Mouse (Mus musculus) hindlimb bud, embryonic 11.5 days (tissue): ENCODE results near the gene Tbx21.

Experiments used
- DNase-seq: peaks from one replicate; pipeline ENCODE4 v3.0.0-alpha.2; 2012; ENCODE audit warnings: low read depth, low spot score; ENCODE audit errors: extremely low spot score

The Tbx21 gene

DNA sequence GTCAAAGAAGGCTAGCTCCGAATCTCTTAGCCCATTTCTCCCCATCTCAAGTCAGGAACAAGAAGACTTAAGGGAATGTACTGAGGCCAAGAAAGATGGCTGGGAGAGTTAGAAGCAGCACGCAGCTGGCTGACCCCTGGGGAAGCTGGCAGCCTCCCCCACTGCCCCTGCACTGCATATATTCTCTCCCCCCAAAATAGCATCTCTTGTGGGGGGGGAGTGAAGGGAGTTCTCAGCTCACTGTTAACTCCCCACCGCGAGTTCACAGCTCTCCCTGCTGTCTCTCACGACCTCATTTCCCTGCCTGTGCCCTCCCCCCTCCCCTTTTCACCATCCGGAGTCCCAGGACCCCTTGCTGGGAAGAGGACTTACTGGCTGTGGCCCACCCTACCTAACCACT is 17.1 kb upstream of the Tbx21 start:
- no peak for DNase-seq

DNA sequence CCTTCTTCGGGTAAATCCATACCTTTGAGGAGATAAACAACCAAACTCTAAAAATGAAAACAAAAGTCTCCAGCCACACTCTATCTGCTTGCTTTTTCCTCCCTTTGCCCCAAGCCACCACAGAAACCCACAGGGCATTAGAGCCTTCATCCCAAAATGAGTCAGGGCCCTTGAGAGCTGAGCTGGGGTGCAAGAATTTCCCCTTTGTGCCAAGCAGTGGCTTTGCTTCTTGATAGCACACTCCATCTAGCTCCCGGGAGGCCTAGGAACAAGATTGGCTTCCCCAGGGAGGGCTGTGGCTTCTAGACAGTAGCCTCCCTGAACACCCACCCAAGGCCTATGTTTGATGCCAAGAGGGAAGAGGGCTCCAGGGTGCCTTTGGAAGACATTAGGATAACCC is 16.6 kb upstream of the Tbx21 start:
- DNase-seq: no peak

DNA sequence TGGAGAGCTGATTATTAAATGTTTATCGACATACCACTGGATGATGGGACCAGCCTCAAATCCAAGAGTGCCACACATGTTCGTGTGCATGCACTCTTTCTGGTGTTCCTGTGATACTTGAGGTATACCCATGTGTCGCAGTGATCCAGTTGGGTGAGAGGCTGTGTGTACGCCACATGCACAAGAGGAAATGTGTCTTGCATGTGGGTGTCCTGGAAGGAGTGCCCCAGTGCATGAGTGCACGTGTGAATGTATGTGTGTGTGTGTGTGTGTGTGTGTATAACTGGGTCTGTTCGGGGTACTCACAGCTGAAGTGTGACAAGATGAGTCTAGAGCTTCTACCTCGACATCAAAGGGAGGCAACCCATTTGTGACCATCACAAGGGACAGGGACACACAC is 15.2 kb upstream of the Tbx21 start:
- DNase-seq: no peak

DNA sequence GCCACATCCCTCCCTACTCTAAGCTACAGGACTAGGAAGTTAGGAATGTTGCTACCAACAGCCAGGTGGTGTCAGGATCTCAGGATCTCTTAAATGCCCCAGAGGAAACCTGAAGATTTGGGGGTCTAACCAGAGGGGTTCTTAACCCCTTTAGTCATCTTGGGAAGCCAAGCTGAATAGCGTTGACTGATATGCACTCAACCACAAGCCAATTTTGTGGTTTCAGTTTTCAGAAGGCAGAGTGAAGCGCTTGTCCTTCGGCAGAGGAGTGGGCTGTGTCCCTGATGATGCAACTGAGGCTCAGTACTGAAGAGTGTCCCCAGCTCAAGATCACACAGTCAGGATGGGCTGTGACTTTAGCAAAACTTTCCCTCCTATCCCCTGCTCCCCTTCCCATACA is 13.8 kb upstream of the Tbx21 start:
- no peak for DNase-seq

DNA sequence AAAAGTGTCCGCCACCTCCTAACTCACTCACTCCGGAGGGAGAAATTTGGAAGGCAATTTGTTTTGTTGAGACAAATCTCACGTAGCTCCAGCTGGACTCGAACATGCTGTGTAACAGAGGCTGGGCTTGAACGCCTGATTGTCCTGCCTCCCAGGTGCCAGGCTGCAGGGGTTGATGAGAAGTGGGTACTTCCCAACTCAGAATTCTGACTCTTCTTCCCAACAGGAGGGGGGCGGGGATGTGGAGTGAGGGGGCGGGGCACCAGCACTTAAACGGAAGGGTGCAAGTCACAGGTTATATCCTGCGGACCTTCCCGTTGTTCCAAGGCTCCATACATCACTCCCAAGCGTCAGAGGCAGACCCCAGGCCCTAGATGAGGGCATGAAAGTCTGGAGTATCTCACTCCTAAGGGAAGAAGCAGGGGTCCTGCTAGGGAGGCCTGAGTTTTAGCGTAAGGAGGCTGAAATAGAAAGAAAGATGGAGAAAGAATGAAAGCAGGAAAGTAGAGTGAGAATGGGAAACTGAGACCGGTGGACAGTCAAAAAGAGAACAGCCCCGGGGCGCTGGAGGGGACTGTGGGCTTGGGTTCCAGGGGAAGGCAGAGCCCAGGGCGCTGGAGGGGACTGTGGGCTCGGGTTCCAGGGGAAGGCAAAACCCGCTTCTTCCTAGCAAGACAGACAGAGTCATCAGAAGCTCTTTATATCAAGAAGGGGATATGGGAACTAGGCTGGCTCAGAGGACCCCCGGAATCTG is 12.5 kb upstream of the Tbx21 start:
- no peak for DNase-seq

DNA sequence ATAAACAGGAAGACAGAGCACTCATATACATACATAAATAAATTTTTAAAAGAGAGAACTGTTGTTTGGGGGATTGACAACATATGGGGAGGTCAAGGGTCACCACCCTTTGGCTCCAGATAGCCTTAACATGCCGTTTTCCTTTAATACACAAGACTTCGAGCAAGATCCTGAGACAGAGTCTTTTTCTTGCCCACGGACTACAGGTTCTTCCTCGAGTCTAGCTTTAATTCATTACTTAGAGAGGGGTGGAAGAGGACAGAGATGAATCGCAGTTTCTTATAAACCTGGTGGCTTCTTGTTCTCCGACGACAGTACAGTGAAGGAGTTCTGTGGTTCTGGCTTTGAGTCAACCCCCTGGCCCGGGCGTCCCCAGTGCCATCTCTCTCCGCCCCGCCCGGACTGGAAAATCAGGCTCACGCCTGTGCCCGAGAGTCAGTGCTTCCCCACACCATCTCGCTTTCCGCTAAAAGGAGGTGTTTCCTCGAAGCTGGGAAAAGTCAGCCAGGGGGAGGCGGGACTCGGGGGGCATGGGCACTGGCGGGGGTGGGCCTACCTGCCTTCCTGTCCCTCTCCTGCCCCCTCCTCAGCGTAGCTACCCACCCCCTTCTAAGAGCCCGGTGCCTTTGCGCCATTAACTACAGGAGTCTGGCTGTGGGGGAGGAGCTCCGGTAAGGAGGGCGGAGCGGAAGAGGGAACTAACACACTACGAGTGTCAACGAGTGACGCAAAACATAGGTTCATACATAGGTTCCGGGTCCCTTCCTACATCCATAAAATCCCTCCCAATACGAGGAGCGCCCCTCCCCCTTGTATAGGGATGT is 11.7 kb upstream of the Tbx21 start:
- no peak for DNase-seq

DNA sequence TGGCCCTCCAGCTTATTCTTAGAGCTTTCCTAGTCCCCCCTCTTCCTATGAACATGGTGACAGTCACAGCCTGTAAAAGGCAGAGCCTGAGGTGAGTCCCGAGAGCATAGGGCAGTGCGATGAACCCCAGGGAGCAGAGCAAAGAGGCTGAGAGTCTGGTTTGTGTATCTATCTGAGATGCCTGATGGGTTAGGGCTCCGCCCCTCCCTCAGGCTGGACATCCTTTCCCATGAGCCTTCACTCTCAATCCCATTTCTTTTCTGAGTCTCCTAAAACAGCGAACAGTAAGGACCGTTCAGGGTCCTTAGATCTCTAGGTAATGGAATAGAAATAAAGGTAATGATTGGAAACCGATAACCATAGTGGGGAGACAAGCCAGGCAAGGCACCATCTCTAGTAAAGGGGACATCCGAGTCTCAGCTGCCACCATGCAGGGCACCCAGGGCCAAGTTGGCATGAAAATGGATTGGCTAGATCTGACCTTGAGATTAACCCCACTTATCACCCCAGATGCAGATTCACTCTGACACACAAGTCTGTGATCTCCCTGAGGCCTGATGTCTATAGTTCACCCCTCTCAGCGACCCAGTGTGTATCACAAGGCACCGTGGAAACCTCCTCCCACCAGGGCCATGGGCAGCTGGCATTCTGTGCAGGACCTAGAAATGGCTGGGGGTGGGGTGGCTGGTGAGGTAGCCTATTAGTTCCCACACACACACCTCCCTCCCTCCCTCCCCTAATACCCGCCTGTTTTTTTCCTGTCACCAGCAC is 9.3 kb upstream of the Tbx21 start:
- DNase-seq: no peak

DNA sequence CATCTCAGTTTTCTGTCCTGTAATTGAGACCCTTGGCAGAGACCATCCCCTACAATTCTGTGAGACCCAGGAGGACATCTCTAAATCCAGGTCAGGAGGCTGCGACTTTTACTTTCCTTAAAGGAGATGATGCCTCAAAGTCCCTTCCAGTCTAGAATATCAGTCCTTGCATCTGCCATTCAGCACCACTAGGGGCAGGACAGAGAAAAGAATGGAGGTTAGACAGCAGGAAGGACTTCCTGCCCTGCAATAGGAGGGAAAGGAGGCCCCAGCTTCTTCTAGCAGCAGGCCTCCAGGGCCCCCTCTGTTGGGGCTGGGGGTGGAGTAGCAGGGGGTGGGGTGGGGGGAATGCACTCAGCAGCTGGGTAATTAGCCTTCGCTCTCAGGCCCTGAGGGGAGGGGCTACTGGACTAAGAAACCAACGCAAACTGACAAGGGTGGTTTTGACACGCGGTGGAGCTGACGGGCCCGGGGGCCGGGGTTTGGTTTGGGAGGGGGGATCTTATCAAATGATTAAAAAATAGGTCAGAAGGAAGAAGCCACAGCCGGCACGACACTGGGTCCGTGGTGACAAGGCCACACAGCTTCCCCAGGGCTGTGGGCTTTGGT is 8.3 kb upstream of the Tbx21 start:
- no peak for DNase-seq

DNA sequence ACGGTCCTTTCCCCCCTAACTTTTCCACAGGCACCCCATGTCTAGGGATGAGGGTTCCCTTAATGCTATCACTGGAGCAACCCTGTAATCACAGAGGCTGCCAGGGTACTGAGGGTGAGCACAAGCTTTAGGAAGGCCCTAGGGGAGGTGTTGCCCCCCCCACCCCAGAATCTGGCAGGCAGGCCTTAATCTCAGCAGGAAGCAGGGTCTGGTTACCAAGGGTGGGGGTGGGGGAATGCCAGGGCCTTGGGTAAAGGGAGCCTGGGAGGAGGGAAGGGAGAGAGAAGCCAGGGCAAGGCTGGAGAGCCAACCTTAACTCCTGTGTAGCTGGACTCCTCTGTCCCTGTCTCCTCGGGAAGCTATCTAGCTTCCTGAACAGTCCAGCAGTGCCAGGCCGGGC is 5.5 kb upstream of the Tbx21 start:
- DNase-seq: no peak

DNA sequence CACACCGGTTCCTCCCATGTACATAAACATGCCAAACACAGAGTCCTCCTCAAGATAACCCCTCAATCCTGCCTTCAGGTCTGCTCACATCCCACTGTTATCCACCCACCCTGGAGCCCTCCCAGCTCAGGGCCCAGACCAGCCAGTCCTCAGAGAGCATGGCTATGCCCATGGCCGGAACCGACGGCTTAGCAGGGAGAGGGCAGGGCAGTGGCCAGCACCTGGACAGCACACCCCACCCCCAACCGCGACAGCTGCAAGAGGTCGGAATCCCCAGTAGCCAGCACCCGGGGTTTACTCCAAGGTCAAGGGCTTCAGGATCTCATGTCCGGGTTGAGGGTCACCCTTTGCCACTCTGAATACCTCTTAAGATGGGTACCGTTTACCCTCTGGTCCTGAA is 5.1 kb upstream of the Tbx21 start:
- DNase-seq: no peak

DNA sequence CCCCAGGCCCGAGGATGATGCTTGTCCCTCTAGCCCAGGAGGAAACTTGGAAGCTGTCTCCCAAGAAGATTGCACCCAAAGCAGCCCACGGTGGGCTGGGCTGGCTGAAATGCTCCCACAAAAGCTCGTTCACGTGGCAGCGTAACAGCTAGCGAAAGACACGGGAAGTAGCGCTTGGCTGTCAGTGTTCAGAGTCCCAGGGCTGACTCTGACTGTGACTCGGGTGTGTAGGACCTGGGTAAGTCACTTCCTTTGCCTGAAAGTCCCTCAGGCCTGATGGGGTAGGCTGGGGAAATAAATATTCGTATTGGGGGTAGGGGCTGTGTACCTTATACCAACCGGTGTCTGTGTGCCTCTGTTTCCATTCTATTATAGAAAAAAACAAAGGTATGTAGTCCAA is 666 bp upstream of the Tbx21 start:
- DNase-seq: no peak

DNA sequence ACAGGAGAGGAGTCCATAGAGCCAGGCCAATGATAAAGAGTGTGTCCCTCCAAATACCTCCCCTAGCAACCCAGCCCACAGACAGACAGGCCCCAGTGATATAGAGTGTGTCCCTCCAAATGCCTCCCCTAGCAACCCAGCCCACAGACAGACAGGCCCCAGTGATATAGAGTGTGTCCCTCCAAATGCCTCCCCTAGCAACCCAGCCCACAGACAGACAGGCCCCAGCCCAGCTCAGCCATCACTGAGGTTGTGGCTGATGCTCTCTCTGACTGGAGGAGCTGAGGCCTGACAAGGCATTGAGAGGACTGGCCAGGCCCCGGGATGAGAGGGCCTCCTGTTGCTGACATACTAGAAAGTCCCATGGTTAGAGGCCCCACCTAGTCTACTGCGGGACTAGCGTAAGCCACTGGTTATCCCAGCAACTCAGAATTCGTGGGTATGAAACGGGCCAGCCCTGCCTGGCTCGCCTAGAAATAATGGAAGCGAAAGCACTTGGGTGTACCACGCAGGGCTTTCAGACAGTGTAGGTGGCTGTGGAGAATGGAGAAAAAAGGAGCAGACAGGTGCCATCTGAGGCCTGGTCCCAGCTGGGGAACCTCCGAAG is 2.5 kb downstream of the Tbx21 start:
- no peak for DNase-seq

DNA sequence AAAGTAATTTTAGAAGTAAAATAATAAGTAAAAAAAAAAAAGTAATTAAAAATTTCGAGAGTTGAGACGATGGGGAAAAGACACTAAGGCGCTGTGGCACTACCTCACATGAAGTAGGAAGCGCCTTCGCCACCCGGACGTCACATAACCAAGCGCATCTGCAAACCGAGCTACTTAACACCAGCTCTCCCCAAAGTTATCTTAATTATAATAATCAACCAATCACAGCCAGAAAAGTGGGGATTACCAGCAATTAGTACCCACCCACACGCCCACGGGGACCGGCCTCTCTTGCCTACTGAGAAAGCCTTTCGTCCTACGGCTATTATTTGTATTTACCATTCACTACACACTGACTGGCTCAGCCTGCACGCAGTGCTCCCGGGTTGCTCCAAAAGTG is 6.2 kb downstream of the Tbx21 start:
- no peak for DNase-seq

DNA sequence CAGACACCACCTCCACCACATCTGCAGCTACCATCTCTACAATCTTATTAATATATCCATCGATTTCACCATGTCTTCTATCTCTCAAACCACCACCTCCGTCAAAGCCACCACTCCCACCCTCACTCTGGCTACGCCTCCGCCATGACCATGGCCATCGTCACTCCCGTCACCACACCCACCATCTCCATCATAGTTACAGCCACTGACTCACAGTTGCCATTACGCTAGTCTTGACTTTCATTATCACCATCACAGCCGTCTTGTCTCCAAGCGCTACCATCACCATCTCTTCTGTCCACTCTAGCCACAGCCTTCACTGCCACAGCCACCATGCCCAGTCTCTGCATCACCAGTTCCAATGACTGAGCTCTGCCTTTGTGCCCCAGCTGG is 11.0 kb downstream of the Tbx21 start:
- no peak for DNase-seq

DNA sequence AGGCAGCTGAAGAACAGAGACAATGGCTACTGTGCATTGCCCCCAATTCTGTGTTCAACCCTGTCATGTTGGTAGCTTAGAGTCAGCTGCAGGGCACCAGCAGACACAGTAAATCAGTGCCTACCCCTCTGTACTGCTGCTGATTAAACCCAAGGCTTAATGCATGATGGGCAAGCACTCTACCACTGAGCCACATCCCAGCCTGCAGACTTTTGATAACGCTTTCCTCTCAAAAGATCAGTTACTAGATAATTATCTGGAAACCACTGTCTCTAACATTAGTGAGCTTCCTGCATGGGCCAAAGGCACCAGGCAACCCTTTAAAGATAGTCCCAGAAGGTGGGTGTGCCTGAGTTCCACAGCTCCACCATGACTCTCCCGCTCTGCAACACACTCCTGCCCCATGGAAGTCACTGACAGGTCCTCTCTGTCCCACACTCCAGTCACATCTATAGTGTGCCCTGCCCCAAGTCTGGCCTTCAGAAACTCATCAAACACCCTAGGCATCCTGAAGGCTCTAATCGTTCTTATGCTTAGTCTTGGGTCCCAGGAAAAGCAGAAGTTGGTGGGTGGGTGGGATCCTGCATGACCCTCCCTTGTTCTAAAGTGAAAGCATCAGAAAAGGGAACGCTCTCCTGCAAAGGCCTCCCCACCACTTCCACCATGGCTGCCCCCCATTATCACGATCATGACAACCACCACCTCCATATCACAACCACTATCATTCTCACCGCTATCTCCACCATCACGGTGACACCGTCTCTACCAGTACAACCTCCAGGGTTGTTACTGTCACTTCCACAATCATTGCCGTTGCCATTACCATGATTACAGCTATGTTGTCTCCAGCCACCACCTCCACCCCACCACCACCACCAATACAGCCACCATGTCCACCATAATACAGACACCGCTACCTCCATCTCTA is 11.7 kb downstream of the Tbx21 start:
- DNase-seq: no peak

DNA sequence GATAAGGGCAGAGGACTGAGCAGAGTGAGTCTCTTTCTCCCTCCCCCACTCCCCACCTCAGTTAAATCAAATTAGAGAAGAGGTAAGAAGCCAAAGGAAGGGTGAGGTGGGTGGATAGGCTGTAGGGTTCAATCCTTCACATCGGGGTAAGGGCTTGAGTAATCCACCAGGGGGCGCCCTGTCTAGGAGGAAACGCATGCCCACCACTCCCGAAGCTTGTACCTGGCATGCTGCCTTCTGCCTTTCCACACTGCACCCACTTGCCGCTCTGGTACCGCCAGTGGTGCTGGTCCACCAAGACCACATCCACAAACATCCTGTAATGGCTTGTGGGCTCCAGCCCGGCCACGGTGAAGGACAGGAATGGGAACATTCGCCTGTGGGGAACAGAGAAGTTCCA is 13.4 kb downstream of the Tbx21 start:
- no peak for DNase-seq

DNA sequence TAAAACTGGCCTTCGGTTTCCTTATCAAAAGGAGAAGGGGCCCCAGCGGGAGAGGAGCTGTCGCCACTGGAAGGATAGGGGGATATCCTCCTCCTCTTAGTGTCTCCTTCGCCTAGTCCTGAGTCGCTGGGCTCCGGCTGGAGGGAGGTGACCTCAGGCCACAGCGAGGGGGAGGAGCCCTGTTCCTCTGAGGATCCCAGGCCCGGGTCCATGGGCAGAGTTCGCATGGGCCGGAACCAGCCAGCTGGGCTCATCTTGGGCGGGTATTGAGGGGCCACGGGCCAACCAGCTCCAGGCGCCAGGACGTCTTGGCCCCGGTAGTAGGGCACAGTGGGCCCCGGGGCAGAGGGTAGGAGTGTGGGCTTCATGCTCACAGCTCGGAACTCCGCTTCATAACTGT is 16.3 kb downstream of the Tbx21 start:
- no peak for DNase-seq

DNA sequence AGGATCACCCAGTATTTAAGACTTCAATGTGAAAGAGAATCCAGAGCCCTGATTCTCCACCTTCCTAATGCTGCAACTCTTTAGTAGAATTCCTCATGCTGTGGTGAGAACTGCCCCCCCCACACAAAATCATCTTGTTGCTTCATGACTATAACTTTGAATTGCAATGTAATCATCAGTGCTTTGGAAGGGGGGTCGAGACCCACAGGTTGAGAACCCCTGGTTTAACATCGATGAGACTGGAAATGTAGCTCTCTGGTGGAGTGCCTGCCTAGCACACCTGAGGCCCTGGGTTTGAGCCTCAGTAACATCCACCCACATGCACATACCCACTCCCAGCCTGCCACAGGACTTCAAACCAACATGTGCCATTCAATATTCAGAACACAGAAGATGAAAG is 20.5 kb downstream of the Tbx21 start:
- no peak for DNase-seq

DNA sequence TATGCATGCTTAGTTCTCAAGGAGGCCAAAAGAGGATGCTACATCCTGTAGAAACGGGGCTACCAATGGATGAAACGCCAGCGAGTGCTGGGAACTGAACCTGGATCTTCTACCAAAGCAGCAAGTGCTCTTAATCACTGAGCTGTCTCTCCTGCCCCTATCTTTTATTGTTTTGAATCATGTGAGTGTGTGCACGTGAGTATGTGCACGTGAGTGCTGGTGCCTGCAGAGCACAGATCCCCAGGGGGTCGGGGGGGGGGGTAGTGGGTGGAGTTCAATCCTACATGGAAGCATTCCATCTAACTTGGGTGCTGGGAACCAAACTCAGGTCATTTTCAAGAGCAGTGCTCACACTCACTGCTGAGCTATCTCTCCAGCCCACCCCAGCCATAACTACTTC is 28.8 kb downstream of the Tbx21 start:
- no peak for DNase-seq
